Mouse (Mus musculus): ENCODE measurements around the gene Fbxo36. TPM values are rescaled to one million over a fixed set of nuclear protein-coding genes. Genes with fewer than 3 reads are reported as not detected.

Gene Fbxo36
- polyA plus RNA-seq, 1 experiment from 2014 or later, result 8.6 TPM

- ATAC-seq (ENCODE audit: insufficient number of reproducible peaks, low FRiP score), result no peak
- Histone ChIP-seq H3K36me3 (no peaks in the 10 kb centered on the region), H3K9me3 (replicated peaks) (peaks cover 3% of the 10 kb centered on the region; the same call in 1 of the 2 replicates), H3K9ac (no peak overlapping the region), H3K27ac (ENCODE audit: poor library complexity, severe bottlenecking) (no peak overlapping the region), H3K4me1 (replicated peaks) (no peaks in the 10 kb centered on the region), H3K4me3 (no peak overlapping the region), H3K4me2 (no peak overlapping the region), H3K27me3 (replicated peaks) (no peaks in the 10 kb centered on the region)
- 74% methylated on average over 7 of the region's 7 CpGs for WGBS
These were observed 50.9 kb downstream of the Fbxo36 start for GRCm38 (mm10) chr1:84890503-84890902.

- no peak for ATAC-seq (ENCODE audit: insufficient number of reproducible peaks, low FRiP score)
- Histone ChIP-seq H3K9me3 (replicated peaks) (peaks cover 6% of the 10 kb centered on the region; the same call in 1 of the 2 replicates), H3K36me3 (no peaks in the 10 kb centered on the region), H3K27ac (ENCODE audit: poor library complexity, severe bottlenecking) (no peak overlapping the region), H3K4me2 (no peak overlapping the region), H3K4me3 (no peak overlapping the region), H3K27me3 (replicated peaks) (no peaks in the 10 kb centered on the region), H3K4me1 (replicated peaks) (no peaks in the 10 kb centered on the region), H3K9ac (no peak overlapping the region)
- WGBS, result 87% methylated on average over 9 of the region's 9 CpGs
These were observed 52.1 kb downstream of the Fbxo36 start for GRCm38 (mm10) chr1:84891746-84892145.

GRCm38 (mm10) chr1:84897364-84897763, 57.7 kb downstream of the Fbxo36 start:
- Histone ChIP-seq H3K9me3 (replicated peaks) (peaks cover 6% of the 10 kb centered on the region; the same call in 1 of the 2 replicates), H3K4me2 (no peak overlapping the region), H3K9ac (no peak overlapping the region), H3K36me3 (no peaks in the 10 kb centered on the region), H3K27me3 (replicated peaks) (no peaks in the 10 kb centered on the region), H3K27ac (ENCODE audit: poor library complexity, severe bottlenecking) (no peak overlapping the region), H3K4me3 (no peak overlapping the region), H3K4me1 (replicated peaks) (no peaks in the 10 kb centered on the region)
- no peak for ATAC-seq (ENCODE audit: insufficient number of reproducible peaks, low FRiP score)
- 78% methylated on average over 6 of the region's 6 CpGs for WGBS

GRCm38 (mm10) chr1:84899156-84899555, 59.5 kb downstream of the Fbxo36 start:
- H3K27me3 ChIP-seq (replicated peaks), result no peaks in the 10 kb centered on the region
- H3K9me3 ChIP-seq (replicated peaks), result peaks cover 6% of the 10 kb centered on the region; the same call in 1 of the 2 replicates
- H3K4me1 ChIP-seq (replicated peaks), result no peaks in the 10 kb centered on the region
- H3K36me3 ChIP-seq, result no peaks in the 10 kb centered on the region
- no peak overlapping the region for H3K27ac ChIP-seq (ENCODE audit: poor library complexity, severe bottlenecking)
- H3K4me2 ChIP-seq, result no peak overlapping the region
- H3K9ac ChIP-seq, result no peak overlapping the region
- H3K4me3 ChIP-seq, result no peak overlapping the region
- ATAC-seq (ENCODE audit: insufficient number of reproducible peaks, low FRiP score), result no peak
- 81% methylated on average over 6 of the region's 6 CpGs for WGBS

- WGBS, result 91% methylated on average over 2 of the region's 2 CpGs
- ATAC-seq (ENCODE audit: insufficient number of reproducible peaks, low FRiP score), result no peak
- no peak overlapping the region for H3K27ac ChIP-seq (ENCODE audit: poor library complexity, severe bottlenecking)
- H3K27me3 ChIP-seq (replicated peaks), result no peaks in the 10 kb centered on the region
- H3K4me2 ChIP-seq, result no peak overlapping the region
- no peaks in the 10 kb centered on the region for H3K9me3 ChIP-seq (replicated peaks)
- H3K4me1 ChIP-seq (replicated peaks), result no peaks in the 10 kb centered on the region
- no peak overlapping the region for H3K4me3 ChIP-seq
- no peaks in the 10 kb centered on the region for H3K36me3 ChIP-seq
- H3K9ac ChIP-seq, result no peak overlapping the region
These were observed 64.8 kb downstream of the Fbxo36 start for GRCm38 (mm10) chr1:84904467-84904866.

- no peak overlapping the region for H3K9ac ChIP-seq
- no peaks in the 10 kb centered on the region for H3K4me1 ChIP-seq (replicated peaks)
- H3K4me3 ChIP-seq, result no peak overlapping the region
- H3K9me3 ChIP-seq (replicated peaks), result 0 out of 2 replicates have a peak, but pooled peaks cover 4% of the 10 kb centered on the region
- no peaks in the 10 kb centered on the region for H3K27me3 ChIP-seq (replicated peaks)
- no peak for ATAC-seq (ENCODE audit: insufficient number of reproducible peaks, low FRiP score)
- no peak overlapping the region for H3K4me2 ChIP-seq
- no peak overlapping the region for H3K27ac ChIP-seq (ENCODE audit: poor library complexity, severe bottlenecking)
- H3K36me3 ChIP-seq, result no peaks in the 10 kb centered on the region
- 75% methylated on average over 8 of the region's 8 CpGs for WGBS
These were observed 70.7 kb downstream of the Fbxo36 start for GRCm38 (mm10) chr1:84910177-84910804.

GRCm38 (mm10) chr1:84912571-84912970, 72.9 kb downstream of the Fbxo36 start:
- H3K27me3 ChIP-seq (replicated peaks), result no peaks in the 10 kb centered on the region

GRCm38 (mm10) chr1:84915010-84915409, 75.4 kb downstream of the Fbxo36 start:
- H3K27ac ChIP-seq (ENCODE audit: poor library complexity, severe bottlenecking), result no peak overlapping the region
- 0 out of 2 replicates have a peak, but pooled peaks cover 4% of the 10 kb centered on the region for H3K9me3 ChIP-seq (replicated peaks)
- H3K4me1 ChIP-seq (replicated peaks), result no peaks in the 10 kb centered on the region
- no peak overlapping the region for H3K9ac ChIP-seq
- no peak overlapping the region for H3K4me3 ChIP-seq
- no peak for ATAC-seq (ENCODE audit: insufficient number of reproducible peaks, low FRiP score)
- 76% methylated on average over 4 of the region's 4 CpGs for WGBS
- no peaks in the 10 kb centered on the region for H3K36me3 ChIP-seq
- no peaks in the 10 kb centered on the region for H3K27me3 ChIP-seq (replicated peaks)
- no peak overlapping the region for H3K4me2 ChIP-seq

More at GRCm38 (mm10) chr1:84912571-84912970, 72.9 kb downstream of the Fbxo36 start:
- Histone ChIP-seq H3K4me1 (replicated peaks) (no peaks in the 10 kb centered on the region), H3K27ac (ENCODE audit: poor library complexity, severe bottlenecking) (no peak overlapping the region), H3K4me3 (no peak overlapping the region), H3K9ac (no peak overlapping the region), H3K4me2 (no peak overlapping the region), H3K9me3 (replicated peaks) (0 out of 2 replicates have a peak, but pooled peaks cover 4% of the 10 kb centered on the region), H3K36me3 (no peaks in the 10 kb centered on the region)
- WGBS, result 77% methylated on average over 11 of the region's 11 CpGs
- no peak for ATAC-seq (ENCODE audit: insufficient number of reproducible peaks, low FRiP score)

GRCm38 (mm10) chr1:84918865-84919264, 79.2 kb downstream of the Fbxo36 start:
- Histone ChIP-seq H3K36me3 (no peaks in the 10 kb centered on the region), H3K9me3 (replicated peaks) (no peaks in the 10 kb centered on the region), H3K4me1 (replicated peaks) (peaks cover 8% of the 10 kb centered on the region), H3K4me3 (no peak overlapping the region), H3K27me3 (replicated peaks) (no peaks in the 10 kb centered on the region), H3K4me2 (no peak overlapping the region), H3K27ac (ENCODE audit: poor library complexity, severe bottlenecking) (no peak overlapping the region), H3K9ac (no peak overlapping the region)
- WGBS, result 80% methylated on average over 3 of the region's 3 CpGs
- no peak for ATAC-seq (ENCODE audit: insufficient number of reproducible peaks, low FRiP score)

- H3K4me3 ChIP-seq, result no peak overlapping the region
- WGBS, result 70% methylated on average over 2 of the region's 2 CpGs
- H3K27ac ChIP-seq (ENCODE audit: poor library complexity, severe bottlenecking), result no peak overlapping the region
- H3K27me3 ChIP-seq (replicated peaks), result no peaks in the 10 kb centered on the region
- H3K4me2 ChIP-seq, result no peak overlapping the region
- no peak overlapping the region for H3K9ac ChIP-seq
- H3K36me3 ChIP-seq, result no peaks in the 10 kb centered on the region
- H3K9me3 ChIP-seq (replicated peaks), result no peaks in the 10 kb centered on the region
- peaks cover 8% of the 10 kb centered on the region for H3K4me1 ChIP-seq (replicated peaks)
- ATAC-seq (ENCODE audit: insufficient number of reproducible peaks, low FRiP score), result no peak
These were observed 83.8 kb downstream of the Fbxo36 start for GRCm38 (mm10) chr1:84923432-84923831.

- Histone ChIP-seq H3K4me1 (replicated peaks) (peaks cover 8% of the 10 kb centered on the region), H3K27me3 (replicated peaks) (no peaks in the 10 kb centered on the region), H3K4me3 (no peak overlapping the region), H3K27ac (ENCODE audit: poor library complexity, severe bottlenecking) (no peak overlapping the region), H3K36me3 (no peaks in the 10 kb centered on the region), H3K9me3 (replicated peaks) (no peaks in the 10 kb centered on the region), H3K9ac (no peak overlapping the region), H3K4me2 (no peak overlapping the region)
- WGBS, result 65% methylated on average over 6 of the region's 6 CpGs
- ATAC-seq (ENCODE audit: insufficient number of reproducible peaks, low FRiP score), result no peak
These were observed 84.5 kb downstream of the Fbxo36 start for GRCm38 (mm10) chr1:84924134-84924533.

- ATAC-seq (ENCODE audit: insufficient number of reproducible peaks, low FRiP score), result no peak
- Histone ChIP-seq H3K27ac (ENCODE audit: poor library complexity, severe bottlenecking) (no peak overlapping the region), H3K27me3 (replicated peaks) (no peaks in the 10 kb centered on the region), H3K4me1 (replicated peaks) (peaks cover 8% of the 10 kb centered on the region), H3K9ac (no peak overlapping the region), H3K4me2 (no peak overlapping the region), H3K4me3 (no peak overlapping the region), H3K36me3 (no peaks in the 10 kb centered on the region), H3K9me3 (replicated peaks) (no peaks in the 10 kb centered on the region)
- 65% methylated on average over 9 of the region's 9 CpGs for WGBS
These were observed 86.0 kb downstream of the Fbxo36 start for GRCm38 (mm10) chr1:84925599-84925998.
